ENCODE assay signal across 26 mouse cellular contexts in the genomic region with DNA sequence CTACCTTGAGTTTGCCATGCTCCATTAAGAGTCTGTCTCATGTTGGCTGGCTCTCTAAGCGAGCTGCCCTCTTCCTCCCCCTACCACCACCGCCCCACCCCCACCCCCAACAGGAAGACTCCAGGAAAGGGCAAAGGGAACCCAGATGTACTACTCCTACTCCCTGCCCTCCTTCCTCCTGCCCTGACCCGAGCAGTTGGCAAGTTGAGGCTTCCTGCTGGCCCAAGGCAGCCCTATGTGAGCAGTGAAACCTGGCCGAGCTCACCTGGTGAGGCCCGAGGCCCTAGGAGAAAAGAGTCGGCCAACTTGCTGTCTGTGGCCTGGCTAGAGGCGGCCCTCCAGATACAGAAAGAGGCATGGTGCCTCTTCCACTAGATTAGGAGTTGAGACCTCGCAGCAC. TPM values are rescaled to one million over a fixed set of nuclear protein-coding genes. Genes with fewer than 3 reads are reported as not detected.
A peak's percentile ranks its signal among the peaks of the same experiment; 100 is the strongest.
DNase-seq lines count a peak whose midpoint lies in the region; ATAC-seq lines count a peak whose summit lies in the region.
"Had no signal": no experiment of that assay in that cellular context is flagged by ENCODE, and none has a peak within 500 bp of the region (broad histone marks: within the 10 kb centered on the region; RNA-seq: fewer than 3 reads in every experiment).

No protein-coding gene starts in this region.

- peaks cover 72% of the 10 kb centered on the region for H3K4me1 ChIP-seq in liver, embryonic 12.5 days
- peaks cover 37% of the 10 kb centered on the region for H3K4me1 ChIP-seq in liver, embryonic 11.5 days (replicated peaks; ENCODE audit: control insufficient read depth, insufficient read depth, low read length)
- H3K4me1 ChIP-seq in midbrain, embryonic 11.5 days (ENCODE audit: control insufficient read depth, insufficient read depth, low read length) = peaks cover 12% of the 10 kb centered on the region

- DNase-seq in cerebellum, adult 11-12 months = peak; percentile 14
- no peak for DNase-seq in cerebellum, postnatal 25 days
- peak; percentile 53 for DNase-seq in kidney, adult 9 months
- no peak for DNase-seq in kidney, postnatal 14 days
- no peak for DNase-seq in liver, embryonic 11.5 days (ENCODE audit: low spot score)
- DNase-seq in MN1 (ENCODE audit: low spot score) = no peak
- no peak for DNase-seq in midbrain, embryonic 11.5 days (ENCODE audit: low spot score, missing footprints)
- DNase-seq: adrenal gland, postnatal 10 days; B cell, adult 2 months; cerebellum, adult 11 months; embryo, embryonic 11 days; gastrocnemius, adult 2 months; gastrocnemius, postnatal 25 days; heart, postnatal 4 days had no signal

- H3K4me2 ChIP-seq in liver, embryonic 12.5 days = peak overlapping the region; percentile 15; the same call in 1 of the 2 replicates
- H3K4me2 ChIP-seq in liver, embryonic 11.5 days = no peak overlapping the region
- no peak overlapping the region for H3K4me2 ChIP-seq in midbrain, embryonic 11.5 days
- H3K4me2 ChIP-seq: embryonic facial prominence, embryonic 15.5 days; heart, embryonic 13.5 days; hindbrain, embryonic 12.5 days had no signal

- H3K9me3 ChIP-seq in liver, embryonic 12.5 days (replicated peaks) = no peaks in the 10 kb centered on the region
- H3K9me3 ChIP-seq in liver, embryonic 11.5 days (ENCODE audit: control insufficient read depth, low read length) = no peaks in the 10 kb centered on the region
- H3K9me3 ChIP-seq in midbrain, embryonic 11.5 days (ENCODE audit: control insufficient read depth, low read length) = no peaks in the 10 kb centered on the region
- H3K9me3 ChIP-seq: embryonic facial prominence, embryonic 15.5 days; forebrain, embryonic 10.5 days; heart, embryonic 13.5 days; hindbrain, embryonic 12.5 days had no signal

- H3K4me3 ChIP-seq in liver, embryonic 12.5 days = no peak overlapping the region
- no peak overlapping the region for H3K4me3 ChIP-seq in liver, embryonic 11.5 days (ENCODE audit: low read depth, low read length)
- H3K4me3 ChIP-seq in midbrain, embryonic 11.5 days (ENCODE audit: low read depth, low read length) = no peak overlapping the region
- H3K4me3 ChIP-seq: embryonic facial prominence, embryonic 15.5 days; erythroblast, embryonic 14.5 days; forebrain, embryonic 10.5 days; gastrocnemius, adult 2 months; heart, embryonic 13.5 days; hindbrain, embryonic 12.5 days had no signal

- 37% methylated on average over 8 of the region's 8 CpGs for WGBS in liver, embryonic 12.5 days (ENCODE audit: insufficient replicate concordance)
- WGBS in liver, embryonic 11.5 days = 39% methylated on average over 8 of the region's 8 CpGs
- WGBS in midbrain, embryonic 11.5 days = 57% methylated on average over 8 of the region's 8 CpGs

- H3K27ac ChIP-seq in liver, embryonic 12.5 days = no peak overlapping the region
- H3K27ac ChIP-seq in liver, embryonic 11.5 days (ENCODE audit: low read depth, low read length) = no peak overlapping the region
- no peak overlapping the region for H3K27ac ChIP-seq in midbrain, embryonic 11.5 days (ENCODE audit: low read depth, low read length)
- H3K27ac ChIP-seq: embryonic facial prominence, embryonic 15.5 days; forebrain, embryonic 10.5 days; gastrocnemius, adult 2 months; heart, embryonic 13.5 days; hindbrain, embryonic 12.5 days; hindbrain, postnatal 0 days had no signal

- no peak overlapping the region; the same call in 1 of the 2 replicates for H3K9ac ChIP-seq in liver, embryonic 12.5 days
- H3K9ac ChIP-seq in liver, embryonic 11.5 days (ENCODE audit: low read depth, low read length) = no peak overlapping the region
- H3K9ac ChIP-seq in midbrain, embryonic 11.5 days (ENCODE audit: low read length) = no peak overlapping the region
- H3K9ac ChIP-seq: embryonic facial prominence, embryonic 15.5 days; heart, embryonic 13.5 days; hindbrain, embryonic 12.5 days had no signal

- no peaks in the 10 kb centered on the region for H3K36me3 ChIP-seq in liver, embryonic 12.5 days
- no peaks in the 10 kb centered on the region for H3K36me3 ChIP-seq in liver, embryonic 11.5 days (ENCODE audit: control insufficient read depth, insufficient read depth, low read length)
- H3K36me3 ChIP-seq in midbrain, embryonic 11.5 days (ENCODE audit: control insufficient read depth, insufficient read depth, low read length) = no peaks in the 10 kb centered on the region
- H3K36me3 ChIP-seq: embryonic facial prominence, embryonic 15.5 days; forebrain, embryonic 10.5 days; heart, embryonic 13.5 days; hindbrain, embryonic 12.5 days had no signal

- ATAC-seq in liver, embryonic 12.5 days = no peak
- no peak for ATAC-seq in liver, embryonic 11.5 days (replicated peaks; ENCODE audit: low FRiP score)
- no peak for ATAC-seq in midbrain, embryonic 11.5 days (ENCODE audit: low FRiP score)
- ATAC-seq: CD4-positive, CD25-positive, alpha-beta regulatory T cell, adult 4 months; forebrain, embryonic 14.5 days; hindbrain, postnatal 0 days had no signal

- H3K27me3 ChIP-seq in liver, embryonic 12.5 days (replicated peaks) = peaks cover 6% of the 10 kb centered on the region
- H3K27me3 ChIP-seq in liver, embryonic 11.5 days (replicated peaks; ENCODE audit: control insufficient read depth, insufficient read depth, low read length) = no peaks in the 10 kb centered on the region
- H3K27me3 ChIP-seq in midbrain, embryonic 11.5 days (ENCODE audit: control insufficient read depth, insufficient read depth, low read length) = no peaks in the 10 kb centered on the region; the same call in 1 of the 2 replicates
- H3K27me3 ChIP-seq: embryonic facial prominence, embryonic 15.5 days; heart, embryonic 13.5 days had no signal

RNA-seq across cellular contexts. Expression of a gene that starts 4.2 kb away (rescaled TPM):
- 0.68 and 0.79 TPM in 2 replicates for polyA plus RNA-seq in liver, embryonic 12.5 days (2016; fragmentation: Nextera tagmentation; extraction: Ambion mirVana)
- 1.0 TPM in 2 replicates for polyA plus RNA-seq in liver, embryonic 11.5 days (2014; fragmentation: Nextera tagmentation; extraction: Ambion mirVana)
- polyA plus RNA-seq in midbrain, embryonic 11.5 days (2014; fragmentation: Nextera tagmentation; extraction: Ambion mirVana) = 4.2 and 4.7 TPM in 2 replicates

RNA-seq across cellular contexts. Expression of a gene that starts 45.1 kb away (rescaled TPM):
- not detected in 2 replicates for polyA plus RNA-seq in liver, embryonic 12.5 days (2016; fragmentation: Nextera tagmentation; extraction: Ambion mirVana)
- not detected in 2 replicates for polyA plus RNA-seq in liver, embryonic 11.5 days (2014; fragmentation: Nextera tagmentation; extraction: Ambion mirVana)
- polyA plus RNA-seq in midbrain, embryonic 11.5 days (2014; fragmentation: Nextera tagmentation; extraction: Ambion mirVana) = not detected in 2 replicates
- polyA plus RNA-seq: brain, embryonic 14.5 days; CD4-positive, CD25-positive, alpha-beta regulatory T cell, adult 4 months; embryonic facial prominence, embryonic 11.5 days; embryonic facial prominence, embryonic 15.5 days; erythroblast, embryonic 14.5 days; forebrain, embryonic 10.5 days; forebrain, embryonic 14.5 days; heart, embryonic 13.5 days; heart, postnatal 0 days; hindbrain, embryonic 12.5 days; hindbrain, postnatal 0 days had no signal

RNA-seq across cellular contexts. Expression of a gene that starts 45.4 kb away (rescaled TPM):
- polyA plus RNA-seq in liver, embryonic 12.5 days (2016; fragmentation: Nextera tagmentation; extraction: Ambion mirVana) = 2.6 and 3.1 TPM in 2 replicates
- polyA plus RNA-seq in liver, embryonic 11.5 days (2014; fragmentation: Nextera tagmentation; extraction: Ambion mirVana) = 3.8 and 4.0 TPM in 2 replicates
- polyA plus RNA-seq in midbrain, embryonic 11.5 days (2014; fragmentation: Nextera tagmentation; extraction: Ambion mirVana) = 5.7 and 6.2 TPM in 2 replicates

RNA-seq across cellular contexts. Expression of a gene that starts 53.2 kb away (rescaled TPM):
- polyA plus RNA-seq in liver, embryonic 12.5 days (2016; fragmentation: Nextera tagmentation; extraction: Ambion mirVana) = 41.6 and 45.4 TPM in 2 replicates
- 65.5 and 68.2 TPM in 2 replicates for polyA plus RNA-seq in liver, embryonic 11.5 days (2014; fragmentation: Nextera tagmentation; extraction: Ambion mirVana)
- 52.1 and 52.6 TPM in 2 replicates for polyA plus RNA-seq in midbrain, embryonic 11.5 days (2014; fragmentation: Nextera tagmentation; extraction: Ambion mirVana)

Comparison
In these comparisons a context has a peak if more than half of its experiments do, and no peak if none do; other contexts are left out.
1. DNase-seq: peak in cerebellum, adult 11-12 months (single experiment) and kidney, adult 9 months (single experiment); none in cerebellum, postnatal 25 days (0 of 2), kidney, postnatal 14 days (single experiment), liver, embryonic 11.5 days (single experiment), MN1 (single experiment) and midbrain, embryonic 11.5 days (single experiment).